Mouse (Mus musculus): ENCODE results near the gene E130208F15Rik. TPM values are rescaled to one million over a fixed set of nuclear protein-coding genes. Genes with fewer than 3 reads are reported as not detected.
A peak's percentile ranks its signal among the peaks of the same experiment; 100 is the strongest.

E130208F15Rik gene
- polyA plus RNA-seq, 1 experiment from 2014 or later = 3.3 TPM

GRCm38 (mm10) chr7:30286701-30287410 lies 34.7 kb upstream of the E130208F15Rik start:
- Histone ChIP-seq H3K4me3 (ENCODE audit: low read depth, low read length) (no peak overlapping the region), H3K27me3 (ENCODE audit: control insufficient read depth, insufficient read depth, low read length) (no peaks in the 10 kb centered on the region), H3K4me1 (replicated peaks; ENCODE audit: control insufficient read depth, insufficient read depth, low read length) (peaks cover 4% of the 10 kb centered on the region; the same call in 1 of the 2 replicates), H3K9me3 (ENCODE audit: control insufficient read depth, low read length) (no peaks in the 10 kb centered on the region), H3K9ac (ENCODE audit: low read depth, low read length) (no peak overlapping the region), H3K4me2 (replicated peaks; ENCODE audit: low read depth, low read length) (no peak overlapping the region), H3K27ac (ENCODE audit: low read depth, low read length) (no peak overlapping the region), H3K36me3 (ENCODE audit: control insufficient read depth, insufficient read depth, low read length) (no peaks in the 10 kb centered on the region)
- 73% methylated on average over 8 of the region's 8 CpGs for WGBS
- no peak for ATAC-seq (ENCODE audit: low FRiP score)
- DNase-seq (ENCODE audit: low spot score) = no peak

GRCm38 (mm10) chr7:30288046-30288445 lies 33.5 kb upstream of the E130208F15Rik start:
- H3K27me3 ChIP-seq (ENCODE audit: control insufficient read depth, insufficient read depth, low read length) = no peaks in the 10 kb centered on the region
- ATAC-seq (ENCODE audit: low FRiP score) (no peak), DNase-seq (ENCODE audit: low spot score) (no peak)
- H3K9me3 ChIP-seq (ENCODE audit: control insufficient read depth, low read length) = no peaks in the 10 kb centered on the region
- no peak overlapping the region for H3K9ac ChIP-seq (ENCODE audit: low read depth, low read length)
- no peaks in the 10 kb centered on the region for H3K36me3 ChIP-seq (ENCODE audit: control insufficient read depth, insufficient read depth, low read length)
- H3K4me3 ChIP-seq (ENCODE audit: low read depth, low read length) = no peak overlapping the region
- no peak overlapping the region for H3K27ac ChIP-seq (ENCODE audit: low read depth, low read length)
- H3K4me1 ChIP-seq (replicated peaks; ENCODE audit: control insufficient read depth, insufficient read depth, low read length) = peaks cover 4% of the 10 kb centered on the region; the same call in 1 of the 2 replicates
- WGBS = 81% methylated on average over 6 of the region's 6 CpGs
- no peak overlapping the region for H3K4me2 ChIP-seq (replicated peaks; ENCODE audit: low read depth, low read length)

GRCm38 (mm10) chr7:30289071-30289713 lies 32.3 kb upstream of the E130208F15Rik start:
- WGBS = 71% methylated on average over 7 of the region's 7 CpGs
- DNase-seq (ENCODE audit: low spot score) = no peak
- H3K27ac ChIP-seq (ENCODE audit: low read depth, low read length) = peak overlapping the region; percentile 17; the same call in 1 of the 2 replicates
- no peak overlapping the region for H3K4me2 ChIP-seq (replicated peaks; ENCODE audit: low read depth, low read length)
- ATAC-seq (ENCODE audit: low FRiP score) = no peak
- H3K9ac ChIP-seq (ENCODE audit: low read depth, low read length) = no peak overlapping the region
- H3K4me3 ChIP-seq (ENCODE audit: low read depth, low read length) = no peak overlapping the region; the same call in 1 of the 2 replicates
- H3K9me3 ChIP-seq (ENCODE audit: control insufficient read depth, low read length) = no peaks in the 10 kb centered on the region
- H3K36me3 ChIP-seq (ENCODE audit: control insufficient read depth, insufficient read depth, low read length) = no peaks in the 10 kb centered on the region
- peaks cover 4% of the 10 kb centered on the region; the same call in 1 of the 2 replicates for H3K4me1 ChIP-seq (replicated peaks; ENCODE audit: control insufficient read depth, insufficient read depth, low read length)
- H3K27me3 ChIP-seq (ENCODE audit: control insufficient read depth, insufficient read depth, low read length) = no peaks in the 10 kb centered on the region

GRCm38 (mm10) chr7:30289714-30290399 lies 31.7 kb upstream of the E130208F15Rik start:
- ATAC-seq (ENCODE audit: low FRiP score) (peak; percentile 22; the same call in 1 of the 2 replicates), DNase-seq (ENCODE audit: low spot score) (peak; percentile 54)
- Histone ChIP-seq H3K4me2 (replicated peaks; ENCODE audit: low read depth, low read length) (no peak overlapping the region), H3K27ac (ENCODE audit: low read depth, low read length) (peak overlapping the region; percentile 17; the same call in 1 of the 2 replicates), H3K27me3 (ENCODE audit: control insufficient read depth, insufficient read depth, low read length) (no peaks in the 10 kb centered on the region), H3K36me3 (ENCODE audit: control insufficient read depth, insufficient read depth, low read length) (no peaks in the 10 kb centered on the region), H3K9ac (ENCODE audit: low read depth, low read length) (no peak overlapping the region), H3K4me1 (replicated peaks; ENCODE audit: control insufficient read depth, insufficient read depth, low read length) (peaks cover 4% of the 10 kb centered on the region; the same call in 1 of the 2 replicates), H3K4me3 (ENCODE audit: low read depth, low read length) (no peak overlapping the region), H3K9me3 (ENCODE audit: control insufficient read depth, low read length) (no peaks in the 10 kb centered on the region)
- 52% methylated on average over 10 of the region's 10 CpGs for WGBS

GRCm38 (mm10) chr7:30291215-30292131 lies 30.1 kb upstream of the E130208F15Rik start, which contains the start of gene Clip3:
TSS of gene Clip3 (plus strand) at chr7:30291728.
- ATAC-seq (ENCODE audit: low FRiP score) (peak; percentile 82), DNase-seq (ENCODE audit: low spot score) (peak; percentile 88)
- no peaks in the 10 kb centered on the region for H3K9me3 ChIP-seq (ENCODE audit: control insufficient read depth, low read length)
- H3K4me1 ChIP-seq (replicated peaks; ENCODE audit: control insufficient read depth, insufficient read depth, low read length) = peaks cover 4% of the 10 kb centered on the region; the same call in 1 of the 2 replicates
- no peak within 1 kb of the TSS for H3K27ac ChIP-seq (ENCODE audit: low read depth, low read length)
- peak within 1 kb of the TSS; percentile 78 for H3K4me2 ChIP-seq (replicated peaks; ENCODE audit: low read depth, low read length)
- peak within 1 kb of the TSS; percentile 89 for H3K9ac ChIP-seq (ENCODE audit: low read depth, low read length)
- H3K27me3 ChIP-seq (ENCODE audit: control insufficient read depth, insufficient read depth, low read length) = no peaks in the 10 kb centered on the region
- WGBS = 7% methylated on average over 34 of the region's 35 CpGs
- H3K4me3 ChIP-seq (ENCODE audit: low read depth, low read length) = peak within 1 kb of the TSS; percentile 90
- 0 out of 2 replicates have a peak, but pooled peaks cover 2% of the 10 kb centered on the region for H3K36me3 ChIP-seq (ENCODE audit: control insufficient read depth, insufficient read depth, low read length)

- H3K4me2 ChIP-seq (replicated peaks; ENCODE audit: low read depth, low read length) = no peak overlapping the region
- ATAC-seq (ENCODE audit: low FRiP score) (no peak), DNase-seq (ENCODE audit: low spot score) (no peak)
- H3K27me3 ChIP-seq (ENCODE audit: control insufficient read depth, insufficient read depth, low read length) = no peaks in the 10 kb centered on the region
- H3K9ac ChIP-seq (ENCODE audit: low read depth, low read length) = 0 out of 2 replicates have a peak overlapping the region, but pooled peaks have one; percentile 11
- no peak overlapping the region for H3K27ac ChIP-seq (ENCODE audit: low read depth, low read length)
- H3K4me3 ChIP-seq (ENCODE audit: low read depth, low read length) = no peak overlapping the region
- H3K9me3 ChIP-seq (ENCODE audit: control insufficient read depth, low read length) = no peaks in the 10 kb centered on the region
- WGBS = 87% methylated on average over 13 of the region's 13 CpGs
- peaks cover 6% of the 10 kb centered on the region for H3K36me3 ChIP-seq (ENCODE audit: control insufficient read depth, insufficient read depth, low read length)
- peaks cover 4% of the 10 kb centered on the region; the same call in 1 of the 2 replicates for H3K4me1 ChIP-seq (replicated peaks; ENCODE audit: control insufficient read depth, insufficient read depth, low read length)
These were observed 27.7 kb upstream of the E130208F15Rik start for GRCm38 (mm10) chr7:30293795-30294194.

- ATAC-seq (ENCODE audit: low FRiP score) = no peak
- Histone ChIP-seq H3K9ac (ENCODE audit: low read depth, low read length) (no peak overlapping the region), H3K4me3 (ENCODE audit: low read depth, low read length) (no peak overlapping the region), H3K36me3 (ENCODE audit: control insufficient read depth, insufficient read depth, low read length) (peaks cover 10% of the 10 kb centered on the region), H3K4me2 (replicated peaks; ENCODE audit: low read depth, low read length) (no peak overlapping the region), H3K27me3 (ENCODE audit: control insufficient read depth, insufficient read depth, low read length) (no peaks in the 10 kb centered on the region), H3K27ac (ENCODE audit: low read depth, low read length) (no peak overlapping the region), H3K4me1 (replicated peaks; ENCODE audit: control insufficient read depth, insufficient read depth, low read length) (0 out of 2 replicates have a peak, but pooled peaks cover 2% of the 10 kb centered on the region), H3K9me3 (ENCODE audit: control insufficient read depth, low read length) (no peaks in the 10 kb centered on the region)
- 87% methylated on average over 5 of the region's 5 CpGs for WGBS
- no peak for DNase-seq (ENCODE audit: low spot score)
These were observed 27.2 kb upstream of the E130208F15Rik start for GRCm38 (mm10) chr7:30294296-30294695.

- WGBS = 71% methylated on average over 10 of the region's 10 CpGs
- Histone ChIP-seq H3K9ac (ENCODE audit: low read depth, low read length) (no peak overlapping the region), H3K4me1 (replicated peaks; ENCODE audit: control insufficient read depth, insufficient read depth, low read length) (0 out of 2 replicates have a peak, but pooled peaks cover 2% of the 10 kb centered on the region), H3K27ac (ENCODE audit: low read depth, low read length) (no peak overlapping the region), H3K36me3 (ENCODE audit: control insufficient read depth, insufficient read depth, low read length) (peaks cover 13% of the 10 kb centered on the region), H3K27me3 (ENCODE audit: control insufficient read depth, insufficient read depth, low read length) (no peaks in the 10 kb centered on the region), H3K4me2 (replicated peaks; ENCODE audit: low read depth, low read length) (no peak overlapping the region), H3K4me3 (ENCODE audit: low read depth, low read length) (no peak overlapping the region), H3K9me3 (ENCODE audit: control insufficient read depth, low read length) (no peaks in the 10 kb centered on the region)
- no peak for ATAC-seq (ENCODE audit: low FRiP score)
- no peak for DNase-seq (ENCODE audit: low spot score)
These were observed 26.4 kb upstream of the E130208F15Rik start for GRCm38 (mm10) chr7:30295103-30295502.
